Mouse (Mus musculus) 416B (cell line): Measurements from ENCODE around the gene Dtnb.

Experiments
- DNase-seq: peaks from one replicate; pipeline ENCODE4 v3.0.0; 2011; ENCODE audit warnings: low read depth

Dtnb gene

GRCm38 (mm10) chr12:3732623-3733265 is 160.6 kb downstream of the Dtnb start:
- DNase-seq, result no peak

- no peak for DNase-seq
These were observed 161.1 kb downstream of the Dtnb start for GRCm38 (mm10) chr12:3733328-3733727.

GRCm38 (mm10) chr12:3737009-3737408 is 164.8 kb downstream of the Dtnb start:
- no peak for DNase-seq

GRCm38 (mm10) chr12:3738741-3739529 is 166.8 kb downstream of the Dtnb start:
- no peak for DNase-seq

- DNase-seq, result peak; percentile 15
These were observed 167.8 kb downstream of the Dtnb start for GRCm38 (mm10) chr12:3739749-3740704.

GRCm38 (mm10) chr12:3740705-3741081 is 168.5 kb downstream of the Dtnb start:
- DNase-seq, result no peak

- peak; percentile 26 for DNase-seq
These were observed 173.4 kb downstream of the Dtnb start for GRCm38 (mm10) chr12:3745432-3746105.

DNA sequence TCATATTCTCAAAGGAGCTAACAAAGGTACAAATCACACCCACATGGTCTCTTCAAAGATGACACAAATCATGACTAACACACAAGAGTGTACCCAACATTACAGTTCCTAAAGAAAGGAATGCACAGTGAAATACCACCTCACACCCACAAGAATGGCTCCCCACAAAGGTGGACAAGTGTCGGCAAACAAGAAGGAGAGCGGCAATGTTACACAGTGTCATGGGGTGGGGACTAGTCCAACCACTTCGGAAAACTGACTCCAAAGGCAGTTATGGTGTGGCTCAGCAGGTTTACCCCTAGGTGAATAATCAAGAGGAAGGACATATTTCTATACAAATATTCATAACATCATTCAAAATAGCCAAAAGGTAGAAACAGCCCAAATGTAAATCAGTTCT is 174.2 kb downstream of the Dtnb start:
- no peak for DNase-seq

- peak; percentile 35 for DNase-seq
These were observed 175.4 kb downstream of the Dtnb start for GRCm38 (mm10) chr12:3747583-3747982.

DNA sequence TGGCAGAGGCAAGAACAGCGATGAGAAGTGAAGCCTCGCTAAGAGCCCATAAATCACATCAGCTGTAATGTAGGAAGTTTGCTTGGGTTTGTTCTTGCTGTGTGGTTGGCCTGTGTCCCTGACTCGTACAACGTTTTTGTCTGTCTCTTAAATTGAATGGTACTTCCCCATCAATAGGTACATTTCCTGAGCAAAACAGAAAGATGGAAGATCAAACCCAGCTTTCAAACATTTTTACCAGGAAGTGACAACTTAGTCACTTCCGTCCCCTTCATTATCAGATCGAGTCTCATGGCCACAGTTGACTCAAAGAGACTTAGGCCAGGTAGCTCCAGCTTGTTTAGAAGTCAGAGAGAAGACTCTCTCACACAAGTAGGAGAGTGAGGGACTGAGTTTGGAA is 183.3 kb downstream of the Dtnb start:
- DNase-seq, result no peak

GRCm38 (mm10) chr12:3756216-3756615 is 184.0 kb downstream of the Dtnb start:
- DNase-seq, result no peak

DNA sequence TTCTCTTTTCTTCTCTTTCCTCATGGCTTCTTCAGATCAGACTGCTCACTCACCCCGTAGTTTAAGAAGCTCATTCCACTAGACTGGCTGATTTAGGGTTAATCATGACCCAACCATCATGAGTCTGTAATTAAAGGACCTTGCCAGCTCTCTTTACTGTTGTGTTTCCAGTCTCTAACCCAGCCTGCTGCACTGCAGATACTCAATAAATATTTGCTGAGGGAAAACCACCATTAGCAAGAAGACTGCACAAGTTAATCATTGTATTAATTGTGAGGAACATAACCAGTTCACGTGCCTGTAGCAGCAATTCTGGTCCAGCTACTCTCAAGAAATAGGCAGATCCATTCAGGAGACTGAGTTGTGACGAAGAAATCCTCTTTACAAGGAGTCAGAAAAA is 185.9 kb downstream of the Dtnb start:
- no peak for DNase-seq

DNA sequence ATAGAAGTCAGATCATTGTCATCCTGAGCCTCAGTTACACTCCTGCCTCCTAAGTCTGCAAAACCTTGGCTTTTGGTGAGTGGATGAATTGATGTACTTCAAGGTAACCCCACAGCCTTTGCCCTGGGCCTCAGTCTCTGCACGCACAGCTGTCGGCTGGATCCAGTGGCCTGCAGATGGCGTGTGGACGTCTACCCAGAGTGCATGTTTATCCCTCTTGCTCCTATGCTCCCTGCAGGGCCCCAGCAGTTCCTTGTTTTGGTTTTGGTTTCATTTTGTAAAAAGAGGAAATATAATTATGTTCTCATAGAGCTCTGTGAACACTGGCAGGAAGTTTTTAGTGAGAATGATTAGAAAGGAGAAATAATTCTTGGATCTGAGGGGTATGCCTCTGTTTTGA is 187.2 kb downstream of the Dtnb start:
- peak; percentile 86 for DNase-seq

DNA sequence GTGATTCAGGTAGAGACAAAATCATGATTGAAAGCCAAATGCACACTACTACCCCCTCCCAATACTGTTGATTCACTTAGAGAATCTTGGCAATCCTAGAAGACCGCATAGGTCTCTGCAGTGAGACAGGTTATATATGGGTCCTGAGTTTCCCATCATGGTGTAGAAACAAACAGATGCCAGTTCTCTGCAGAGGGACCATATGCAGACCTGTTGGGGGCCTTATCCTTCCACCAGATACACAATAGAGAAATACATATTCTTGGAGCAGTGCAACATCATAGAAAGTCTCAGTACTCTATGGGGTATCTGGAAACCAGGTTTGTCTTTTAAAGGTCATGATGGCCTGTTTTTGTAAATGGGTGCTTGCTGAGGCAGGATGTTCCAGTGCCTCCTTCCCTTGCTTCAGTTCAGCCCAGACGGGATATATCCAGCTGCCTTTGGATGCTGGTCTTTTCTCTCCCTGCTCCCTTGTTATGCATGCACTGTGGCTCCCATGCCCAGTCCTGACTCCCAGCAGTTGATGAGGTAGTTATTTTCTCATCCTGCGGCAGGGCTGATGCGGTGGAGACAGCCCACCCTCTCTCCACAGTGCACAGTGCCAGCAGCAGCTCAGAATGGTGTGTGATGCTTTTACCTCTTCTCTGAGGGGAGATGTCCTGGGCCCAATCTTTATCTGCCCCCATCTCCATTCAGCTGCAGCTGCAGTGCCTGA is 188.9 kb downstream of the Dtnb start:
- no peak for DNase-seq

GRCm38 (mm10) chr12:3761591-3762295 is 189.6 kb downstream of the Dtnb start:
- DNase-seq, result no peak

GRCm38 (mm10) chr12:3764191-3764804 is 192.1 kb downstream of the Dtnb start:
- no peak for DNase-seq

DNA sequence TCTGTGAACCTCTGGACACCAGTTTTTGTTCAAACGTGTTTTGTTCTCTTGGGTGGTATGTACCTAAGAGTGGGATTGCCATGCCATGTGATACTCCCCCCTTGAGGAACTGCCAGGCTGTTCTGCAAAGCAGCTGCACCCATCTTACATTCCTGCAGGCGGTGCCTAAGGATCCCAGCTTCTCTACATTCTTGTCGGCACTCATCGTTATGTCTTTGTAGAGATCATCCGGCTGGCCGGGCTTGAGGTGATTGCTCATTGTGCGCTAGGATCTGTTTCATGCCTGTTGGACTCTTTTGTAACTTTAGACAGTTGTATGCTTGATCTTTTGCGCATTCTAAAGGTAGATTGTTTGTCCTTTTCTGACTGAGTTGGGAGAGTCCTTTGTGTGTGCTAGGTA is 195.2 kb downstream of the Dtnb start:
- DNase-seq, result no peak

DNA sequence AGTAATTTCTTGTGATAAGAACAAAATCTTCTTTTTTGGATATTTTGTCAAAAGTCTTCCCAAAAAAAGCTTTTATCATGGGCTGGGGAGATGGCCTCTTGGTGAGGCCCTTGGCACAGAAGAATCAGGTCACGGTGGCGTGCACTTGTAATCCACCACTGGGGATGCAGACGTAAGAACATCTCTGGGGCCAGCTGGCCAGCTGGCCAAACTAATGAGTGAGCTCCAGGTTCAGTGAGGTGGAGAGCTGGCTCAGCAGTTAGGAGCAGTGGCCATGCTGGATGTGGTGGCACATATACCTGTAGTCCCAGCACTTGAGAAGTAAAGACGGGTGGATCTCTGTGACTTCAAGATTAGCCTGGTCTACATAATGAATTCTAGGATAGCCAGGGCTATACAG is 196.2 kb downstream of the Dtnb start:
- DNase-seq, result no peak

GRCm38 (mm10) chr12:3770546-3770945 is 198.4 kb downstream of the Dtnb start:
- DNase-seq, result no peak

- no peak for DNase-seq
These were observed 198.9 kb downstream of the Dtnb start for GRCm38 (mm10) chr12:3771080-3771479.
